Mouse (Mus musculus) testis, adult 2 months (tissue): ENCODE data around the gene Atg4a.

Experiments
- CTCF ChIP-seq: fragments of 200-500 bp; IDR thresholded peaks from 2 replicates; pipeline ENCODE4 v1.5.1; 2012; ENCODE audit warnings: low read depth, mild to moderate bottlenecking, inconsistent platforms, low read length, moderate library complexity; ENCODE audit not compliant: control insufficient read depth, insufficient read depth, insufficient replicate concordance
- POLR2A ChIP-seq: fragments of 200-500 bp; IDR thresholded peaks from 2 replicates; pipeline ENCODE4 v1.6.1; 2012; ENCODE audit warnings: low read depth, mild to moderate bottlenecking, inconsistent platforms, low read length, moderate library complexity; ENCODE audit not compliant: control insufficient read depth

DNA sequence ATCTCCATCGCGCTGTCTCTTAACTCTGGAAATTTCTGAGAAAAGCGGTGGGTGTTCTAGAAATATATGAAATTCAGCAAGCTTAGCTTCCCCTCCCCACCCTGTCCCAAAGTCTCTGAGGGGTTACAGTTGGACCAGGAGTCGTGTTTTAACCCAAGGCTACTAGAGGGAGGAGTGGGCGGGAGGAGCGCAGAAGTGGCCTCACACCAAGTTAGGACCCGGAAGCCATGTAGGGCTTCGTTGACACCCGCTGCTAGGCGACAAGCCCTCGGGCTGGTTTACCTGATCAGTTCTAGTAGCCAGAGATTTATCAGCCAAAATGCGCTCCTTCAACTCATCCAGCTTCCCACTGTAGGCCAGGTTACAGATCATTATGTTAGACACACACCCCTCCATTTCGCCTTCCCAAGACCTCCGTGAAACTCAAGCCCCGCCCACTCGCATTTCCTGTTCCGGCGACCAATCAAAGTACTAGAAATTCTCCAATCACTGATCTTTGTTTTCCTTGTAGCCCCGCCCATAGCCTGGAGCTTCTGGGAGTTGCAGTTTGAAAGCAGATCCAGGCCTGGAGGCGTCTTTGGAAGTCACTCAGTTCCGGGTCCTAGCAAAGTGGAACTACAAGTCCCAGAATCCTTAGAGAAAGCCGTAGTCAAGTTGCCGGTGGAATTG lies at the start of gene Atg4a, which contains the start of gene Psmd10:
- TF ChIP-seq CTCF (no peak), POLR2A (no peak)
